ENCODE assay signal across 15 mouse cellular contexts in genomic region chr4:126097711-126098253, GRCm38 (mm10). TPM values are rescaled to one million over a fixed set of nuclear protein-coding genes. Genes with fewer than 3 reads are reported as not detected.
DNase-seq lines count a peak whose midpoint lies in the region; ATAC-seq and TF ChIP-seq lines count a peak whose summit lies in the region.
"Had no signal": no experiment of that assay in that cellular context is flagged by ENCODE, and none has a peak within 500 bp of the region (broad histone marks: within the 10 kb centered on the region; RNA-seq: fewer than 3 reads in every experiment).

No protein-coding gene starts in this region.

- peaks cover 17% of the 10 kb centered on the region; the same call in 1 of the 2 replicates for H3K36me3 ChIP-seq in forebrain, embryonic 13.5 days (ENCODE audit: poor library complexity, severe bottlenecking)
- 0 out of 2 replicates have a peak, but pooled peaks cover 8% of the 10 kb centered on the region for H3K36me3 ChIP-seq in forebrain, embryonic 14.5 days (ENCODE audit: control insufficient read depth, insufficient read depth, low read length)
- peaks cover 39% of the 10 kb centered on the region for H3K36me3 ChIP-seq in megakaryocyte, embryonic 14.5 days (replicated peaks; ENCODE audit: low read length)
- H3K36me3 ChIP-seq in embryonic facial prominence, embryonic 10.5 days (replicated peaks), result peaks cover 35% of the 10 kb centered on the region
- peaks cover 3% of the 10 kb centered on the region for H3K36me3 ChIP-seq in liver, embryonic 14.5 days (replicated peaks; ENCODE audit: control insufficient read depth, insufficient read depth, low read depth)

- no peak overlapping the region for H3K27ac ChIP-seq in forebrain, embryonic 13.5 days
- no peak overlapping the region for H3K27ac ChIP-seq in forebrain, embryonic 14.5 days (ENCODE audit: low read depth, low read length)
- H3K27ac ChIP-seq in embryonic facial prominence, embryonic 10.5 days (replicated peaks), result no peak overlapping the region
- H3K27ac ChIP-seq in liver, embryonic 14.5 days, result no peak overlapping the region

- no peak overlapping the region for H3K4me2 ChIP-seq in forebrain, embryonic 13.5 days
- no peak overlapping the region for H3K4me2 ChIP-seq in forebrain, embryonic 14.5 days (ENCODE audit: low read length)
- H3K4me2 ChIP-seq in liver, embryonic 14.5 days (ENCODE audit: low read depth), result peak overlapping the region; percentile 91

- H3K4me3 ChIP-seq in forebrain, embryonic 13.5 days, result no peak overlapping the region
- no peak overlapping the region for H3K4me3 ChIP-seq in forebrain, embryonic 14.5 days (ENCODE audit: low read depth, low read length)
- peak overlapping the region; percentile 64 for H3K4me3 ChIP-seq in megakaryocyte, embryonic 14.5 days (replicated peaks)
- H3K4me3 ChIP-seq in embryonic facial prominence, embryonic 10.5 days, result peak overlapping the region; percentile 67; the same call in 1 of the 2 replicates
- no peak overlapping the region for H3K4me3 ChIP-seq in liver, embryonic 14.5 days (ENCODE audit: insufficient read depth in 1 of 2, low read depth in 2 of 2, low read length in 2 of 2)

- 94% methylated on average over 20 of the region's 20 CpGs for WGBS in forebrain, embryonic 13.5 days
- 95% methylated on average over 20 of the region's 20 CpGs for WGBS in forebrain, embryonic 14.5 days
- WGBS in embryonic facial prominence, embryonic 10.5 days, result 93% methylated on average over 20 of the region's 20 CpGs
- WGBS in liver, embryonic 14.5 days (ENCODE audit: insufficient replicate concordance), result 90% methylated on average over 20 of the region's 20 CpGs

- H3K9ac ChIP-seq in forebrain, embryonic 13.5 days, result 0 out of 2 replicates have a peak overlapping the region, but pooled peaks have one; percentile 76
- no peak overlapping the region for H3K9ac ChIP-seq in forebrain, embryonic 14.5 days (ENCODE audit: low read length)
- no peak overlapping the region for H3K9ac ChIP-seq in liver, embryonic 14.5 days (replicated peaks)

- intact Hi-C loops in left cerebral cortex, postnatal 25 days (cut with DNase I), result no loop called here

- H3K9me3 ChIP-seq in forebrain, embryonic 13.5 days (replicated peaks), result no peaks in the 10 kb centered on the region
- no peaks in the 10 kb centered on the region for H3K9me3 ChIP-seq in forebrain, embryonic 14.5 days (replicated peaks; ENCODE audit: control insufficient read depth, low read length)
- H3K9me3 ChIP-seq in megakaryocyte, embryonic 14.5 days, result no peaks in the 10 kb centered on the region
- no peaks in the 10 kb centered on the region for H3K9me3 ChIP-seq in embryonic facial prominence, embryonic 10.5 days
- no peaks in the 10 kb centered on the region for H3K9me3 ChIP-seq in liver, embryonic 14.5 days (ENCODE audit: control insufficient read depth, low read length)

- peaks cover 29% of the 10 kb centered on the region for H3K4me1 ChIP-seq in forebrain, embryonic 13.5 days
- peaks cover 8% of the 10 kb centered on the region for H3K4me1 ChIP-seq in forebrain, embryonic 14.5 days (ENCODE audit: control insufficient read depth, insufficient read depth, low read length)
- H3K4me1 ChIP-seq in megakaryocyte, embryonic 14.5 days, result peaks cover 70% of the 10 kb centered on the region
- H3K4me1 ChIP-seq in embryonic facial prominence, embryonic 10.5 days, result peaks cover 15% of the 10 kb centered on the region
- H3K4me1 ChIP-seq in liver, embryonic 14.5 days (replicated peaks; ENCODE audit: control insufficient read depth in 2 of 2, insufficient read depth in 2 of 2, low read length in 1 of 2), result peaks cover 38 to 46% of the 10 kb centered on the region in 2 experiments

- no peak for TF ChIP-seq CTCF in liver, embryonic 14.5 days (IDR thresholded peaks at IDR 0.05; ENCODE audit: low read depth)

- no peaks in the 10 kb centered on the region for H3K27me3 ChIP-seq in forebrain, embryonic 13.5 days
- H3K27me3 ChIP-seq in forebrain, embryonic 14.5 days (replicated peaks; ENCODE audit: control insufficient read depth, insufficient read depth, low read length), result no peaks in the 10 kb centered on the region
- no peaks in the 10 kb centered on the region for H3K27me3 ChIP-seq in megakaryocyte, embryonic 14.5 days (replicated peaks)
- no peaks in the 10 kb centered on the region for H3K27me3 ChIP-seq in embryonic facial prominence, embryonic 10.5 days (replicated peaks; ENCODE audit: low read depth, poor library complexity, severe bottlenecking)
- no peaks in the 10 kb centered on the region for H3K27me3 ChIP-seq in liver, embryonic 14.5 days (ENCODE audit: control insufficient read depth, insufficient read depth, low read length)

- TF ChIP-seq EP300 in liver, embryonic 14.5 days (IDR thresholded peaks at IDR 0.05; ENCODE audit: low read depth), result no peak

- DNase-seq in forebrain, embryonic 14.5 days (ENCODE audit: low spot score), result no peak
- DNase-seq in embryonic facial prominence, embryonic 10.5 days (ENCODE audit: low spot score), result no peak
- no peak for DNase-seq in liver, embryonic 14.5 days (ENCODE audit: low read depth in 3 of 3, low spot score in 3 of 3)
- no peak for DNase-seq in left cerebral cortex, postnatal 25 days (ENCODE audit: low spot score in 2 of 2)
- DNase-seq: embryo, embryonic 11 days; kidney, postnatal 14 days; layer of hippocampus, adult 9-11 months; lung, adult 2 months; right cerebral cortex, postnatal 14 days; thymus, postnatal 36 days had no signal

- ATAC-seq in forebrain, embryonic 13.5 days, result no peak
- ATAC-seq in forebrain, embryonic 14.5 days, result no peak
- no peak for ATAC-seq in megakaryocyte, adult 5-6 weeks (ENCODE audit: poor library complexity, severe bottlenecking)
- no peak for ATAC-seq in liver, embryonic 14.5 days (ENCODE audit: insufficient read depth)
- ATAC-seq: intestine, embryonic 16.5 days had no signal

RNA-seq across cellular contexts. Expression of gene Lsm10, which starts 1.4 kb away (rescaled TPM):
- polyA plus RNA-seq in forebrain, embryonic 13.5 days (2015; fragmentation: Nextera tagmentation; extraction: Ambion mirVana), result 55.9 and 56.0 TPM in 2 replicates
- 63.1 and 76.6 TPM in 2 replicates for polyA plus RNA-seq in forebrain, embryonic 14.5 days (2014; fragmentation: Nextera tagmentation; extraction: Ambion mirVana)
- 9.2 and 19.0 TPM in 2 replicates for polyA plus RNA-seq in megakaryocyte, embryonic 14.5 days (2012; ENCODE audit: insufficient read depth, low replicate concordance)
- total RNA-seq in megakaryocyte, adult 5-6 weeks (2015), result 47.3 and 54.9 TPM in 2 replicates
- total RNA-seq in megakaryocyte, adult 5-6 weeks (2017), result 19.3 and 21.7 TPM in 2 replicates
- 44.9 and 48.5 TPM in 2 replicates for polyA plus RNA-seq in embryonic facial prominence, embryonic 10.5 days (2016; fragmentation: Nextera tagmentation; extraction: Ambion mirVana)
- 20.1 and 20.3 TPM in 2 replicates for polyA plus RNA-seq in liver, embryonic 14.5 days (2012; rRNA removed)
- polyA plus RNA-seq in liver, embryonic 14.5 days (2014; fragmentation: Nextera tagmentation; extraction: Ambion mirVana), result 24.4 and 25.9 TPM in 2 replicates
- 10 to 100 TPM; 13.1 to 14.8 TPM for total RNA-seq in left cerebral cortex, postnatal 25 days (2021)

RNA-seq across cellular contexts. Expression of gene Stk40, which starts 6.0 kb away (rescaled TPM):
- polyA plus RNA-seq in forebrain, embryonic 13.5 days (2015; fragmentation: Nextera tagmentation; extraction: Ambion mirVana), result 34.2 and 36.1 TPM in 2 replicates
- polyA plus RNA-seq in forebrain, embryonic 14.5 days (2014; fragmentation: Nextera tagmentation; extraction: Ambion mirVana), result 22.2 and 25.1 TPM in 2 replicates
- 99.5 and 105 TPM in 2 replicates for polyA plus RNA-seq in megakaryocyte, embryonic 14.5 days (2012; ENCODE audit: insufficient read depth, low replicate concordance)
- 20.8 and 21.4 TPM in 2 replicates for total RNA-seq in megakaryocyte, adult 5-6 weeks (2015)
- total RNA-seq in megakaryocyte, adult 5-6 weeks (2017), result 22.5 and 32.8 TPM in 2 replicates
- polyA plus RNA-seq in embryonic facial prominence, embryonic 10.5 days (2016; fragmentation: Nextera tagmentation; extraction: Ambion mirVana), result 43.8 and 44.5 TPM in 2 replicates
- 4.3 and 5.6 TPM in 2 replicates for polyA plus RNA-seq in liver, embryonic 14.5 days (2012; rRNA removed)
- polyA plus RNA-seq in liver, embryonic 14.5 days (2014; fragmentation: Nextera tagmentation; extraction: Ambion mirVana), result 8.2 and 9.0 TPM in 2 replicates
- 10 to 100 TPM; 33.9 to 35.6 TPM for total RNA-seq in left cerebral cortex, postnatal 25 days (2021)

RNA-seq across cellular contexts. Expression of gene Oscp1, which starts 39.4 kb away (rescaled TPM):
- 27.8 and 37.7 TPM in 2 replicates for polyA plus RNA-seq in forebrain, embryonic 13.5 days (2015; fragmentation: Nextera tagmentation; extraction: Ambion mirVana)
- polyA plus RNA-seq in forebrain, embryonic 14.5 days (2014; fragmentation: Nextera tagmentation; extraction: Ambion mirVana), result 31.2 and 32.0 TPM in 2 replicates
- not detected in 2 replicates for polyA plus RNA-seq in megakaryocyte, embryonic 14.5 days (2012; ENCODE audit: insufficient read depth, low replicate concordance)
- total RNA-seq in megakaryocyte, adult 5-6 weeks (2015), result 0.75 and 0.83 TPM in 2 replicates
- total RNA-seq in megakaryocyte, adult 5-6 weeks (2017), result 4.0 and 5.7 TPM in 2 replicates
- 21.9 and 24.2 TPM in 2 replicates for polyA plus RNA-seq in embryonic facial prominence, embryonic 10.5 days (2016; fragmentation: Nextera tagmentation; extraction: Ambion mirVana)
- polyA plus RNA-seq in liver, embryonic 14.5 days (2012; rRNA removed), result 0.29 and 0.31 TPM in 2 replicates
- 1.4 and 1.8 TPM in 2 replicates for polyA plus RNA-seq in liver, embryonic 14.5 days (2014; fragmentation: Nextera tagmentation; extraction: Ambion mirVana)
- total RNA-seq in left cerebral cortex, postnatal 25 days (2021), result 10 to 100 TPM; 45.5 to 55.8 TPM

RNA-seq across cellular contexts. Expression of gene Eva1b, which starts 49.8 kb away (rescaled TPM):
- 7.9 and 8.1 TPM in 2 replicates for polyA plus RNA-seq in forebrain, embryonic 13.5 days (2015; fragmentation: Nextera tagmentation; extraction: Ambion mirVana)
- 13.4 and 14.2 TPM in 2 replicates for polyA plus RNA-seq in forebrain, embryonic 14.5 days (2014; fragmentation: Nextera tagmentation; extraction: Ambion mirVana)
- polyA plus RNA-seq in megakaryocyte, embryonic 14.5 days (2012; ENCODE audit: insufficient read depth, low replicate concordance), result 18.4 and 56.4 TPM in 2 replicates
- 0.82 and 1.1 TPM in 2 replicates for total RNA-seq in megakaryocyte, adult 5-6 weeks (2015)
- total RNA-seq in megakaryocyte, adult 5-6 weeks (2017), result 0.24 and 1.3 TPM in 2 replicates
- polyA plus RNA-seq in embryonic facial prominence, embryonic 10.5 days (2016; fragmentation: Nextera tagmentation; extraction: Ambion mirVana), result 37.1 and 38.9 TPM in 2 replicates
- 11.9 and 14.8 TPM in 2 replicates for polyA plus RNA-seq in liver, embryonic 14.5 days (2012; rRNA removed)
- polyA plus RNA-seq in liver, embryonic 14.5 days (2014; fragmentation: Nextera tagmentation; extraction: Ambion mirVana), result 11.0 and 12.0 TPM in 2 replicates
- 1 to 10 TPM; 4.1 to 4.4 TPM for total RNA-seq in left cerebral cortex, postnatal 25 days (2021)
- total RNA-seq: megakaryocyte-erythroid progenitor cell, adult 5-6 weeks had no signal

RNA-seq across cellular contexts. Expression of gene Mrps15, which starts 51.1 kb away (rescaled TPM):
- polyA plus RNA-seq in forebrain, embryonic 13.5 days (2015; fragmentation: Nextera tagmentation; extraction: Ambion mirVana), result 122 and 125 TPM in 2 replicates
- polyA plus RNA-seq in forebrain, embryonic 14.5 days (2014; fragmentation: Nextera tagmentation; extraction: Ambion mirVana), result 108 and 124 TPM in 2 replicates
- 107 and 153 TPM in 2 replicates for polyA plus RNA-seq in megakaryocyte, embryonic 14.5 days (2012; ENCODE audit: insufficient read depth, low replicate concordance)
- total RNA-seq in megakaryocyte, adult 5-6 weeks (2015), result 120 and 147 TPM in 2 replicates
- 64.5 and 68.3 TPM in 2 replicates for total RNA-seq in megakaryocyte, adult 5-6 weeks (2017)
- polyA plus RNA-seq in embryonic facial prominence, embryonic 10.5 days (2016; fragmentation: Nextera tagmentation; extraction: Ambion mirVana), result 161 and 164 TPM in 2 replicates
- 23.3 and 41.3 TPM in 2 replicates for polyA plus RNA-seq in liver, embryonic 14.5 days (2012; rRNA removed)
- polyA plus RNA-seq in liver, embryonic 14.5 days (2014; fragmentation: Nextera tagmentation; extraction: Ambion mirVana), result 88.4 and 99.5 TPM in 2 replicates
- total RNA-seq in left cerebral cortex, postnatal 25 days (2021), result 10 to 100 TPM; 43.0 to 49.4 TPM

Comparison
In these comparisons a context has a peak if more than half of its experiments do, and no peak if none do; other contexts are left out.
1. H3K4me3 ChIP-seq: peak in megakaryocyte, embryonic 14.5 days (single experiment) and embryonic facial prominence, embryonic 10.5 days (single experiment); none in forebrain, embryonic 13.5 days (single experiment), forebrain, embryonic 14.5 days (single experiment) and liver, embryonic 14.5 days (0 of 2).